Mouse (Mus musculus) limb, embryonic 10.5 days (tissue): ENCODE measurements around the gene Sh3gl3. TPM values are rescaled to one million over a fixed set of nuclear protein-coding genes. Genes with fewer than 3 reads are reported as not detected.

Source experiments
- DNase-seq: peaks from one replicate; pipeline ENCODE4 v3.0.0-alpha.2; 2017; ENCODE audit warnings: low spot score
- H3K27ac ChIP-seq: fragments of 300-500 bp; sonication (generic); 2 replicates; pipeline ENCODE4 v1.5.1; 2016; ENCODE audit warnings: mild to moderate bottlenecking
- H3K27me3 ChIP-seq: fragments of 300-500 bp; sonication (generic); 2 replicates; pipeline ENCODE4 v1.6.1; 2016; ENCODE audit warnings: low read depth, mild to moderate bottlenecking; ENCODE audit not compliant: poor library complexity, severe bottlenecking
- H3K36me3 ChIP-seq: fragments of 300-500 bp; sonication (generic); 2 replicates; pipeline ENCODE4 v1.6.1; 2016; ENCODE audit warnings: mild to moderate bottlenecking, moderate library complexity
- H3K4me1 ChIP-seq: fragments of 300-500 bp; sonication (generic); 2 replicates; pipeline ENCODE4 v1.6.1; 2016
- H3K4me3 ChIP-seq: fragments of 300-500 bp; sonication (generic); 2 replicates; pipeline ENCODE4 v1.5.1; 2016; ENCODE audit warnings: mild to moderate bottlenecking, moderate library complexity
- H3K9me3 ChIP-seq: fragments of 300-500 bp; sonication (generic); replicated peaks from 2 replicates; pipeline ENCODE4 v1.6.1; 2016; ENCODE audit warnings: mild to moderate bottlenecking
- WGBS: fragments of 180-500 bp; shearing (Covaris S2); methylation state at CpG from one replicate; pipeline ENCODE4 v1.1.7; 2016; 5-methylcytosine and 5-hydroxymethylcytosine counted together
- polyA plus RNA-seq: library from polyadenylated mRNA; unstranded; fragments of >200 nt; fragmentation: Nextera tagmentation; extraction: Ambion mirVana; gene quantifications from 2 replicates; pipeline ENCODE4 v1.2.1, GENCODE M21; 2016

Gene Sh3gl3
- polyA plus RNA-seq: 11.1 and 15.6 TPM in 2 replicates

- WGBS: 84% methylated on average over 3 of the region's 3 CpGs
- H3K27ac ChIP-seq: peak within 1 kb of the TSS; percentile 86
These were observed at the start of gene Sh3gl3 for GRCm38 (mm10) chr7:82173540-82173939. Gene Sh3gl3, plus strand, starts transcription at chr7:82173840.

GRCm38 (mm10) chr7:82138196-82138595 lies 35.4 kb upstream of the Sh3gl3 start:
- Histone ChIP-seq H3K27me3 (no peaks in the 10 kb centered on the region), H3K27ac (no peak overlapping the region), H3K4me1 (no peaks in the 10 kb centered on the region), H3K36me3 (no peaks in the 10 kb centered on the region), H3K4me3 (no peak overlapping the region), H3K9me3 (no peaks in the 10 kb centered on the region)
- DNase-seq: no peak
- WGBS: 67% methylated on average over 1 of the region's 1 CpGs

More at GRCm38 (mm10) chr7:82173540-82173939, at the start of gene Sh3gl3:
- DNase-seq: no peak
- Histone ChIP-seq H3K36me3 (no peaks in the 10 kb centered on the region), H3K4me3 (peak within 1 kb of the TSS; percentile 82), H3K9me3 (no peaks in the 10 kb centered on the region), H3K4me1 (peaks cover 28% of the 10 kb centered on the region), H3K27me3 (peaks cover 10% of the 10 kb centered on the region)

- Histone ChIP-seq H3K4me1 (0 out of 2 replicates have a peak, but pooled peaks cover 2% of the 10 kb centered on the region), H3K9me3 (no peaks in the 10 kb centered on the region), H3K27ac (no peak overlapping the region), H3K4me3 (no peak overlapping the region), H3K36me3 (no peaks in the 10 kb centered on the region), H3K27me3 (no peaks in the 10 kb centered on the region)
- no peak for DNase-seq
- 93% methylated on average over 5 of the region's 5 CpGs for WGBS
These were observed 26.5 kb upstream of the Sh3gl3 start for GRCm38 (mm10) chr7:82147151-82147550.

GRCm38 (mm10) chr7:82164681-82165080 lies 9.0 kb upstream of the Sh3gl3 start:
- H3K4me1 ChIP-seq: no peaks in the 10 kb centered on the region
- 97% methylated on average over 14 of the region's 14 CpGs for WGBS
- 0 out of 2 replicates have a peak, but pooled peaks cover 3% of the 10 kb centered on the region for H3K9me3 ChIP-seq
- no peaks in the 10 kb centered on the region for H3K27me3 ChIP-seq
- DNase-seq: no peak
- H3K27ac ChIP-seq: no peak overlapping the region
- no peaks in the 10 kb centered on the region for H3K36me3 ChIP-seq
- H3K4me3 ChIP-seq: no peak overlapping the region

DNA sequence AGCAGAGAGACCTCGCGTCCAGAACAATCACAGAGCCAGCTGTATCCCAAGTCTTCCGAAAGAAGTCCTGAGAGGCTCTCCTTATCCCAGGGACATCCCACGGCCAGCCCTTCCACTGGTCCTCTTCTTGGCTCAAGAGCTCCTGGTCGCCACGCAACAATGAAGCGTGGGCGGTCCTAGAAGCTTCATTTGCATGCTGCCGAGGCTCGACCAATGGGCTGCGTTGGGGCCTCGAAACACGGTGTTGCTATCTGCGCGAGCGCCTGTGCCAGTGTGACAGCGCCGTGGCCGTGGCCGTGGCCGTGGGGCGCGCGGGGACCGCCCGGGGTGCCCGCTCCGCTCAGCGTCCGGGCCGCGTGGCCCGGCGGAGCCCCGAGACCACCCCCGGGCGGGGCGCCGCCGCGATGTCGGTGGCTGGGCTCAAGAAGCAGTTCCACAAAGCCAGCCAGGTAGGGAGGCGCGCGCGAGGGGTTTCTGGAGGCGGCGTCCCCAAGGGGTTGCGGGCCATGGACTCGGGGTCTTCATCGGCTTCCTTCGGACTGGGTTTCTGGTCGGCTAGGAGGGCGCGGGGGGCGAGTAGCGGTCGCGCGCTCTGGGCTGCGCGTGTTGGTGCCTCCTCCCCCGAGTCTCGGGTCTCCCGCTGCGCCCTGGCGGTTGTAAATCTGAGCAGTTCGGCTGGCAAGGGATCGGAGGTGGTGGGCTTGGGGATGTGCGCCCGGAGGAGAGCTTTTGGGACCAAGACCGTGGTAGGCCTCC lies 1.1 kb downstream of the Sh3gl3 start:
- peak overlapping the region; percentile 82 for H3K4me3 ChIP-seq
- H3K27me3 ChIP-seq: peaks cover 10% of the 10 kb centered on the region
- H3K4me1 ChIP-seq: peaks cover 28% of the 10 kb centered on the region
- H3K36me3 ChIP-seq: no peaks in the 10 kb centered on the region
- peak; percentile 82 for DNase-seq
- H3K9me3 ChIP-seq: no peaks in the 10 kb centered on the region
- peak overlapping the region; percentile 86 for H3K27ac ChIP-seq
- under 1% methylated on average over 72 of the region's 72 CpGs for WGBS

- no peak for DNase-seq
- Histone ChIP-seq H3K36me3 (no peaks in the 10 kb centered on the region), H3K27me3 (peaks cover 10% of the 10 kb centered on the region), H3K4me3 (peak overlapping the region; percentile 82), H3K9me3 (no peaks in the 10 kb centered on the region), H3K4me1 (peaks cover 28% of the 10 kb centered on the region), H3K27ac (peak overlapping the region; percentile 86)
- under 1% methylated on average over 16 of the region's 16 CpGs for WGBS
These were observed 1.7 kb downstream of the Sh3gl3 start for GRCm38 (mm10) chr7:82175327-82175721.

- H3K27ac ChIP-seq: no peak overlapping the region
- WGBS: 61% methylated on average over 3 of the region's 3 CpGs
- peaks cover 28% of the 10 kb centered on the region for H3K4me1 ChIP-seq
- no peak for DNase-seq
- H3K36me3 ChIP-seq: no peaks in the 10 kb centered on the region
- H3K27me3 ChIP-seq: peaks cover 10% of the 10 kb centered on the region
- no peak overlapping the region for H3K4me3 ChIP-seq
- no peaks in the 10 kb centered on the region for H3K9me3 ChIP-seq
These were observed 2.6 kb downstream of the Sh3gl3 start for GRCm38 (mm10) chr7:82176192-82176591.

- no peaks in the 10 kb centered on the region for H3K36me3 ChIP-seq
- peaks cover 10% of the 10 kb centered on the region for H3K27me3 ChIP-seq
- H3K27ac ChIP-seq: no peak overlapping the region
- peaks cover 28% of the 10 kb centered on the region for H3K4me1 ChIP-seq
- DNase-seq: peak; percentile 29
- H3K4me3 ChIP-seq: no peak overlapping the region
- WGBS: 69% methylated on average over 5 of the region's 5 CpGs
- H3K9me3 ChIP-seq: no peaks in the 10 kb centered on the region
These were observed 3.7 kb downstream of the Sh3gl3 start for GRCm38 (mm10) chr7:82177336-82177735.

- DNase-seq: no peak
- no peak overlapping the region for H3K27ac ChIP-seq
These were observed 7.3 kb downstream of the Sh3gl3 start for GRCm38 (mm10) chr7:82180919-82181318.

DNA sequence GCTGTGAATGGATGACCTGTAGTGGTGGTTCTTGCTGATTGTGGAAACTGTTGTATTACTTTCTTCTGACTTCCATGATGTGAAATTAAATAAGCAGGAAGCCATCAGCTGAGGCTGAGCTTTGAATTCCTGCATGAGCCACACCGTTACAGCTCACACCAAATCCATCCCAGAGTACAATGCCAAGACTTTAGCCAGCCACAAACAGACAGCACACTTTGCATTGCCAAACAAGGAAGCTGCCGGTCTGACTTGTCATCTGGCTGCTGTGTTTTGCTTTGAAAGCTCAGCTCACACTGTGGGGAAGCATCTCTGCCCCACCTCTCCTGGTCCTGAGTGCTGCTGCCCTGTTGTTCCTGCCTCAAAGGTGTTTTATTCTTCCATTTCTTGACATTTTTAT lies 9.1 kb downstream of the Sh3gl3 start:
- Histone ChIP-seq H3K27ac (no peak overlapping the region), H3K4me3 (no peak overlapping the region), H3K9me3 (no peaks in the 10 kb centered on the region), H3K36me3 (no peaks in the 10 kb centered on the region), H3K4me1 (peaks cover 7% of the 10 kb centered on the region), H3K27me3 (no peaks in the 10 kb centered on the region)
- WGBS: 28% methylated on average over 2 of the region's 2 CpGs
- no peak for DNase-seq

More at GRCm38 (mm10) chr7:82180919-82181318, 7.3 kb downstream of the Sh3gl3 start:
- Histone ChIP-seq H3K36me3 (no peaks in the 10 kb centered on the region), H3K4me3 (no peak overlapping the region), H3K27me3 (peaks cover 1% of the 10 kb centered on the region), H3K9me3 (no peaks in the 10 kb centered on the region), H3K4me1 (peaks cover 11% of the 10 kb centered on the region; the same call in 1 of the 2 replicates)
- WGBS: 86% methylated on average over 5 of the region's 5 CpGs

GRCm38 (mm10) chr7:82191604-82192003 lies 18.0 kb downstream of the Sh3gl3 start:
- Histone ChIP-seq H3K4me3 (no peak overlapping the region), H3K27me3 (no peaks in the 10 kb centered on the region), H3K36me3 (no peaks in the 10 kb centered on the region), H3K9me3 (no peaks in the 10 kb centered on the region), H3K4me1 (peaks cover 12% of the 10 kb centered on the region), H3K27ac (no peak overlapping the region)
- DNase-seq: no peak
- 93% methylated on average over 11 of the region's 11 CpGs for WGBS

DNA sequence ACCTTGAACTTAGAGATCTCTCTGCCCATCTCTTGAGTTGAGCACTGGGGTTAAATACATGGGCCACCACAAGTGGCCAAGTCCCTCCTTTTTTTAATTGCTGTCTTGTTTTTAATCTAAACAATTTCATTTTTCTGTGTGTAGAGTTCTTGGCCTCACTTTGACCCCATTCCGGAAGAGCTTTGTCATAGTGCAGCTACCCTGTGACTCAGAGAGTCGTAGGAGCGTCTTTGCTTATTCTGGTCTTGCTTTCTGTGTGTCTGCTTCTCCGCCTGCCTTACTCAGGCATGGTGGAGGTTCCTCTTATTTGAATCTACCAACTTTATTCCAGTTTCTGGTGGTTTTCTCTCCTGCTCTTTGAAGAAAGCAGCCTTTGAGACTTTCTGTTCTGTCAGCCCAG lies 18.9 kb downstream of the Sh3gl3 start:
- H3K4me3 ChIP-seq: no peak overlapping the region
- H3K27me3 ChIP-seq: no peaks in the 10 kb centered on the region
- no peaks in the 10 kb centered on the region for H3K9me3 ChIP-seq
- no peak for DNase-seq
- no peaks in the 10 kb centered on the region for H3K36me3 ChIP-seq
- 91% methylated on average over 4 of the region's 4 CpGs for WGBS
- no peak overlapping the region for H3K27ac ChIP-seq
- peaks cover 8% of the 10 kb centered on the region; the same call in 1 of the 2 replicates for H3K4me1 ChIP-seq

GRCm38 (mm10) chr7:82203111-82203510 lies 29.5 kb downstream of the Sh3gl3 start:
- WGBS: 37% methylated on average over 7 of the region's 7 CpGs
- no peak for DNase-seq
- no peak overlapping the region for H3K4me3 ChIP-seq
- no peaks in the 10 kb centered on the region for H3K27me3 ChIP-seq
- H3K27ac ChIP-seq: no peak overlapping the region
- peaks cover 35% of the 10 kb centered on the region for H3K4me1 ChIP-seq
- H3K9me3 ChIP-seq: no peaks in the 10 kb centered on the region
- no peaks in the 10 kb centered on the region for H3K36me3 ChIP-seq
